Mouse (Mus musculus): Measurements from ENCODE around the gene Naa35.

DNA sequence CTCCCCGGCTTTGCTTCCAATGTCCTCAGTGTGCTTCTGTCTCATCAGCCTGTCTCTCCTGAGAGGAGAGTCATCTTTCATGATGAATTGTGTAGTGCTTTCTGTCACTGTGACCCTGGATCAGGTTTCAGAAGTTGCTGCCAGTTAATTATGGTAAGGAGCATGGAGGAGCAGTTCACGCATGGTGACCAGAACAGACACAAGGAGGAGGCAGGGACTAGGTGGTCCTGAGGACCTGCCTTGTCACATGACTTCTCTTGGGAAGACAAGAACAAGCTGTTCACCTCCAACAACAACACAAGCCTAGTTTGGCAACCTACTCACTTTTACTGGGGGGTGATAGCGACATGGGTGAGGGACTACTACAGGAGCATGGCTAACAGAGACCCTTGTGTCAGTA lies 68.1 kb downstream of the Naa35 start:
- TF ChIP-seq TAL1 (IDR thresholded peaks at IDR 0.05; ENCODE audit: low read length) (no peak), GATA1 (IDR thresholded peaks at IDR 0.05; ENCODE audit: low read length) (no peak)
